Mouse (Mus musculus): ENCODE measurements at regions not wholly inside any gene's neighbourhood (a gene's known extent, or its start where the extent isn't known, plus 50 kb on each side); places are given as distances from the start of the nearest gene placed in this dataset.

- 22% methylated on average over 3 of the region's 3 CpGs for WGBS
- no peak overlapping the region for H3K4me3 ChIP-seq (ENCODE audit: low read depth, low read length)
- no peaks in the 10 kb centered on the region for H3K9me3 ChIP-seq (replicated peaks; ENCODE audit: control insufficient read depth, low read length)
- H3K4me1 ChIP-seq (ENCODE audit: control insufficient read depth, insufficient read depth, low read length) = no peaks in the 10 kb centered on the region
- no peaks in the 10 kb centered on the region for H3K27me3 ChIP-seq (replicated peaks; ENCODE audit: control insufficient read depth, insufficient read depth, low read length)
- H3K9ac ChIP-seq (ENCODE audit: low read length) = no peak overlapping the region
- no peak for ATAC-seq
- H3K4me2 ChIP-seq (ENCODE audit: low read length) = no peak overlapping the region
- no peak for DNase-seq (ENCODE audit: low spot score)
- H3K36me3 ChIP-seq (ENCODE audit: control insufficient read depth, insufficient read depth, low read length) = no peaks in the 10 kb centered on the region
- no peak overlapping the region for H3K27ac ChIP-seq (ENCODE audit: low read depth, low read length)
Observed at GRCm38 (mm10) chr14:17410752-17411151, 249.3 kb upstream of the Thrb start.

GRCm38 (mm10) chr14:17411299-17411698, 248.8 kb upstream of the Thrb start:
- H3K36me3 ChIP-seq (ENCODE audit: control insufficient read depth, insufficient read depth, low read length) = no peaks in the 10 kb centered on the region
- no peak overlapping the region for H3K27ac ChIP-seq (ENCODE audit: low read depth, low read length)
- H3K4me1 ChIP-seq (ENCODE audit: control insufficient read depth, insufficient read depth, low read length) = no peaks in the 10 kb centered on the region
- no peak overlapping the region for H3K4me3 ChIP-seq (ENCODE audit: low read depth, low read length)
- H3K9ac ChIP-seq (ENCODE audit: low read length) = no peak overlapping the region
- no peak overlapping the region for H3K4me2 ChIP-seq (ENCODE audit: low read length)
- no peaks in the 10 kb centered on the region for H3K9me3 ChIP-seq (replicated peaks; ENCODE audit: control insufficient read depth, low read length)
- DNase-seq (ENCODE audit: low spot score) (no peak), ATAC-seq (no peak)
- no peaks in the 10 kb centered on the region for H3K27me3 ChIP-seq (replicated peaks; ENCODE audit: control insufficient read depth, insufficient read depth, low read length)
- WGBS = 45% methylated on average over 1 of the region's 1 CpGs

- ATAC-seq = no peak
- no peaks in the 10 kb centered on the region for H3K9me3 ChIP-seq (replicated peaks; ENCODE audit: control insufficient read depth, low read length)
- H3K36me3 ChIP-seq (ENCODE audit: control insufficient read depth, insufficient read depth, low read length) = no peaks in the 10 kb centered on the region
- WGBS = 91% methylated on average over 6 of the region's 6 CpGs
- no peaks in the 10 kb centered on the region for H3K4me1 ChIP-seq (ENCODE audit: control insufficient read depth, insufficient read depth, low read length)
- no peaks in the 10 kb centered on the region for H3K27me3 ChIP-seq (replicated peaks; ENCODE audit: control insufficient read depth, insufficient read depth, low read length)
- no peak for DNase-seq (ENCODE audit: low spot score)
- H3K9ac ChIP-seq (ENCODE audit: low read length) = no peak overlapping the region
- no peak overlapping the region for H3K4me3 ChIP-seq (ENCODE audit: low read depth, low read length)
- H3K4me2 ChIP-seq (ENCODE audit: low read length) = no peak overlapping the region
- H3K27ac ChIP-seq (ENCODE audit: low read depth, low read length) = no peak overlapping the region
Observed at GRCm38 (mm10) chr14:17414246-17414888, 245.7 kb upstream of the Thrb start.

- no peaks in the 10 kb centered on the region for H3K27me3 ChIP-seq (replicated peaks; ENCODE audit: control insufficient read depth, insufficient read depth, low read length)
- ATAC-seq (no peak), DNase-seq (ENCODE audit: low spot score) (no peak)
- no peaks in the 10 kb centered on the region for H3K9me3 ChIP-seq (replicated peaks; ENCODE audit: control insufficient read depth, low read length)
- H3K9ac ChIP-seq (ENCODE audit: low read length) = no peak overlapping the region
- no peak overlapping the region for H3K4me2 ChIP-seq (ENCODE audit: low read length)
- H3K4me3 ChIP-seq (ENCODE audit: low read depth, low read length) = no peak overlapping the region
- no peaks in the 10 kb centered on the region for H3K4me1 ChIP-seq (ENCODE audit: control insufficient read depth, insufficient read depth, low read length)
- H3K27ac ChIP-seq (ENCODE audit: low read depth, low read length) = no peak overlapping the region
- no peaks in the 10 kb centered on the region for H3K36me3 ChIP-seq (ENCODE audit: control insufficient read depth, insufficient read depth, low read length)
- 85% methylated on average over 1 of the region's 1 CpGs for WGBS
Observed at GRCm38 (mm10) chr14:17427751-17428150, 232.3 kb upstream of the Thrb start.

- H3K4me2 ChIP-seq (ENCODE audit: low read length) = no peak overlapping the region
- H3K9ac ChIP-seq (ENCODE audit: low read length) = no peak overlapping the region
- H3K4me1 ChIP-seq (ENCODE audit: control insufficient read depth, insufficient read depth, low read length) = no peaks in the 10 kb centered on the region
- no peak overlapping the region for H3K27ac ChIP-seq (ENCODE audit: low read depth, low read length)
- ATAC-seq (no peak), DNase-seq (ENCODE audit: low spot score) (no peak)
- no peaks in the 10 kb centered on the region for H3K27me3 ChIP-seq (replicated peaks; ENCODE audit: control insufficient read depth, insufficient read depth, low read length)
- H3K4me3 ChIP-seq (ENCODE audit: low read depth, low read length) = no peak overlapping the region
- H3K9me3 ChIP-seq (replicated peaks; ENCODE audit: control insufficient read depth, low read length) = no peaks in the 10 kb centered on the region
- WGBS = 92% methylated on average over 3 of the region's 3 CpGs
- H3K36me3 ChIP-seq (ENCODE audit: control insufficient read depth, insufficient read depth, low read length) = no peaks in the 10 kb centered on the region
Observed at GRCm38 (mm10) chr14:17429157-17429556, 230.9 kb upstream of the Thrb start.

GRCm38 (mm10) chr14:17433346-17433745, 226.7 kb upstream of the Thrb start:
- no peak for ATAC-seq
- DNase-seq (ENCODE audit: low spot score) = no peak
- H3K9me3 ChIP-seq (replicated peaks; ENCODE audit: control insufficient read depth, low read length) = no peaks in the 10 kb centered on the region
- H3K27ac ChIP-seq (ENCODE audit: low read depth, low read length) = no peak overlapping the region
- H3K27me3 ChIP-seq (replicated peaks; ENCODE audit: control insufficient read depth, insufficient read depth, low read length) = no peaks in the 10 kb centered on the region
- no peaks in the 10 kb centered on the region for H3K36me3 ChIP-seq (ENCODE audit: control insufficient read depth, insufficient read depth, low read length)
- 82% methylated on average over 1 of the region's 1 CpGs for WGBS
- no peak overlapping the region for H3K4me2 ChIP-seq (ENCODE audit: low read length)
- no peak overlapping the region for H3K4me3 ChIP-seq (ENCODE audit: low read depth, low read length)
- no peak overlapping the region for H3K9ac ChIP-seq (ENCODE audit: low read length)
- H3K4me1 ChIP-seq (ENCODE audit: control insufficient read depth, insufficient read depth, low read length) = no peaks in the 10 kb centered on the region

GRCm38 (mm10) chr14:17457946-17458345, 202.1 kb upstream of the Thrb start:
- no peak overlapping the region for H3K9ac ChIP-seq (ENCODE audit: low read length)
- no peak overlapping the region for H3K4me3 ChIP-seq (ENCODE audit: low read depth, low read length)
- H3K27me3 ChIP-seq (replicated peaks; ENCODE audit: control insufficient read depth, insufficient read depth, low read length) = no peaks in the 10 kb centered on the region
- H3K4me1 ChIP-seq (ENCODE audit: control insufficient read depth, insufficient read depth, low read length) = no peaks in the 10 kb centered on the region
- H3K36me3 ChIP-seq (ENCODE audit: control insufficient read depth, insufficient read depth, low read length) = no peaks in the 10 kb centered on the region
- WGBS = 46% methylated on average over 2 of the region's 2 CpGs
- ATAC-seq (no peak), DNase-seq (ENCODE audit: low spot score) (peak; percentile 4)
- H3K4me2 ChIP-seq (ENCODE audit: low read length) = no peak overlapping the region
- no peaks in the 10 kb centered on the region for H3K9me3 ChIP-seq (replicated peaks; ENCODE audit: control insufficient read depth, low read length)
- H3K27ac ChIP-seq (ENCODE audit: low read depth, low read length) = no peak overlapping the region

- WGBS = 89% methylated on average over 1 of the region's 1 CpGs
- Histone ChIP-seq H3K27me3 (replicated peaks; ENCODE audit: control insufficient read depth, insufficient read depth, low read length) (no peaks in the 10 kb centered on the region), H3K27ac (ENCODE audit: low read depth, low read length) (no peak overlapping the region), H3K9ac (ENCODE audit: low read length) (no peak overlapping the region), H3K4me1 (ENCODE audit: control insufficient read depth, insufficient read depth, low read length) (no peaks in the 10 kb centered on the region), H3K36me3 (ENCODE audit: control insufficient read depth, insufficient read depth, low read length) (no peaks in the 10 kb centered on the region), H3K9me3 (replicated peaks; ENCODE audit: control insufficient read depth, low read length) (no peaks in the 10 kb centered on the region), H3K4me2 (ENCODE audit: low read length) (no peak overlapping the region), H3K4me3 (ENCODE audit: low read depth, low read length) (no peak overlapping the region)
- ATAC-seq (no peak), DNase-seq (ENCODE audit: low spot score) (no peak)
Observed at GRCm38 (mm10) chr14:17478963-17479362, 181.1 kb upstream of the Thrb start.

GRCm38 (mm10) chr14:17484866-17485265, 175.2 kb upstream of the Thrb start:
- no peaks in the 10 kb centered on the region for H3K27me3 ChIP-seq (replicated peaks; ENCODE audit: control insufficient read depth, insufficient read depth, low read length)

More at GRCm38 (mm10) chr14:17484866-17485265, 175.2 kb upstream of the Thrb start:
- H3K4me1 ChIP-seq (ENCODE audit: control insufficient read depth, insufficient read depth, low read length) = no peaks in the 10 kb centered on the region
- no peaks in the 10 kb centered on the region for H3K9me3 ChIP-seq (replicated peaks; ENCODE audit: control insufficient read depth, low read length)
- DNase-seq (ENCODE audit: low spot score) (no peak), ATAC-seq (no peak)
- H3K4me2 ChIP-seq (ENCODE audit: low read length) = no peak overlapping the region
- no peak overlapping the region for H3K4me3 ChIP-seq (ENCODE audit: low read depth, low read length)
- no peak overlapping the region for H3K9ac ChIP-seq (ENCODE audit: low read length)
- no peaks in the 10 kb centered on the region for H3K36me3 ChIP-seq (ENCODE audit: control insufficient read depth, insufficient read depth, low read length)
- H3K27ac ChIP-seq (ENCODE audit: low read depth, low read length) = no peak overlapping the region

Measured in forebrain, embryonic 14.5 days (tissue).